Comparison of ENCODE assay signal across 30 mouse cellular contexts in the genomic region with DNA sequence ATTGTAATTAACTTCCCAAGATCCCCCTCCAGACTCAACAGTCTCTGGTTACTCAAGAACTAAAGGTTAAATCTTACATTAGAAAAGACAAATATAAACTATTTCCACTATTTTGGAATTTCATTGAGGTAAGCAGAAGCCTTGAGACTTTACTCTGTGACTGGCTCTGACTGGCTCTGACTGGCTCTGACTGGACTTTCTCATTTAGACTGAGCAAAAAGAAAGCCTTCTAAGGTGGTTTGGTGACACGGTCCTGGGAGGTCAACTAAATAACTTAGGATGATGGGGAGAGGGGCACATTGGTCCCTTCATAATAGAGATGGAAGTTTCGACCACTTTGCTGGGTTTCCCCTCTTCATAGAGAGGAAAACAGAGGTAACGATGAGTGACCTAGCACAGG.
"Had no signal": no experiment of that assay in that cellular context is flagged by ENCODE, and none has a peak within 500 bp of the region (broad histone marks: within the 10 kb centered on the region; RNA-seq: fewer than 3 reads in every experiment).

No protein-coding gene starts in this region.

- H3K4me2 ChIP-seq: limb, embryonic 13.5 days; limb, embryonic 15.5 days; liver, embryonic 11.5 days; liver, embryonic 12.5 days; liver, embryonic 13.5 days; liver, embryonic 15.5 days; lung, embryonic 14.5 days; lung, embryonic 15.5 days; midbrain, embryonic 12.5 days; midbrain, embryonic 15.5 days; neural tube, embryonic 12.5 days had no signal

- H3K9me3 ChIP-seq: limb, embryonic 12.5 days; limb, embryonic 13.5 days; limb, embryonic 15.5 days; liver, embryonic 12.5 days; liver, embryonic 13.5 days; liver, embryonic 15.5 days; lung, embryonic 15.5 days; midbrain, embryonic 10.5 days; midbrain, embryonic 12.5 days; midbrain, embryonic 15.5 days; neural tube, embryonic 12.5 days had no signal

- H3K36me3 ChIP-seq: limb, embryonic 12.5 days; limb, embryonic 13.5 days; limb, embryonic 15.5 days; liver, embryonic 12.5 days; liver, embryonic 13.5 days; liver, embryonic 15.5 days; lung, embryonic 15.5 days; midbrain, embryonic 10.5 days; midbrain, embryonic 12.5 days; midbrain, embryonic 15.5 days; neural tube, embryonic 12.5 days had no signal

- H3K4me1 ChIP-seq: lung, embryonic 15.5 days; midbrain, embryonic 15.5 days; neural tube, embryonic 12.5 days had no signal

- ATAC-seq: liver, embryonic 12.5 days; liver, postnatal 0 days; lung, postnatal 0 days; midbrain, embryonic 15.5 days; midbrain, embryonic 16.5 days had no signal

- DNase-seq: left cerebral cortex, postnatal 4 days; liver; liver, embryonic 13.5 days; liver, postnatal 0 days; lung, adult 18-20 months; lung, adult 2 months; lung, embryonic 14.5 days; lung, postnatal 10 days; lung, postnatal 14 days; lung, postnatal 36 days; lung, postnatal 4 days; midbrain, embryonic 14.5 days had no signal

- H3K4me3 ChIP-seq: left cerebral cortex, adult 2 months; limb, embryonic 12.5 days; limb, embryonic 13.5 days; limb, embryonic 15.5 days; liver, embryonic 12.5 days; liver, embryonic 13.5 days; liver, embryonic 15.5 days; lung, embryonic 15.5 days; megakaryocyte, embryonic 14.5 days; midbrain, embryonic 10.5 days; midbrain, embryonic 12.5 days; midbrain, embryonic 15.5 days; myocyte; neural tube, embryonic 12.5 days had no signal

- H3K27ac ChIP-seq: left cerebral cortex, adult 2 months; limb, embryonic 12.5 days; limb, embryonic 13.5 days; limb, embryonic 15.5 days; liver, embryonic 12.5 days; liver, embryonic 13.5 days; liver, embryonic 14.5 days; liver, embryonic 15.5 days; lung, embryonic 15.5 days; macrophage; midbrain, embryonic 10.5 days; midbrain, embryonic 12.5 days; midbrain, embryonic 15.5 days; neural tube, embryonic 12.5 days had no signal

- H3K9ac ChIP-seq: limb, embryonic 12.5 days; limb, embryonic 13.5 days; limb, embryonic 15.5 days; liver, embryonic 12.5 days; liver, embryonic 13.5 days; liver, embryonic 14.5 days; liver, embryonic 15.5 days; liver, postnatal 0 days; lung, embryonic 14.5 days; lung, embryonic 15.5 days; midbrain, embryonic 12.5 days; midbrain, embryonic 15.5 days; neural tube, embryonic 12.5 days had no signal
